Mouse (Mus musculus): ENCODE data around the gene Tbx19.

Tbx19 gene

GRCm38 (mm10) chr1:165160723-165161405 is at the start of gene Tbx19:
Tbx19 (minus strand) TSS chr1:165160773.
- DNase-seq: no peak

- DNase-seq: no peak
Observed at GRCm38 (mm10) chr1:165205591-165205990, 45.0 kb upstream of the Tbx19 start.

- no peak for DNase-seq
Observed at GRCm38 (mm10) chr1:165203488-165204035, 43.0 kb upstream of the Tbx19 start.

DNA sequence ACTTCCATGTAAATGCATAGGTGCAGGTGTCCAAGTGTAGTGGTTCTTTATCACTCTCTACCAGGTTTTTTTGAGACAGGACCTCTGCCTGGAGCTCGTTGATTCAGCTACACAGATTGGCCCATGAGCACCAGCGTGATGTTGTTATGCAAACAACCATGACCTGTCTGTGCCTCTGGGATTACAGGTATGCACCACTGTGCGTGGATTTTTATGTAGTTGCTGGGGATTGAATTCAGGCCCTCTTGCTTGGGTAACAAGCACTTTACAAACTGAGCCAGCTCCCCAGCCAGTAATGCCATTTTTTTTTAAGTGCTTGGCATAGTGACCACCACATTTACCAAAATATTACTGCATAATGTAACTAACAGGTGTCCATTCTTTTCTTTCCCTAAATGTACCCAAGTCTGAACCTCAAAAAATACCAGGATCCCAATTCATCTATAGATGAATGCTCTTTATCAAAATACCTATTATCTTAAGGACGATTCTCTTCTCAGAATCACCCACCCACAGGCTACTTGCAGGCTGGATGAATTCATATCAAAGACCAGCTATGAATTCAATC is 41.0 kb upstream of the Tbx19 start:
- DNase-seq: no peak

- DNase-seq: no peak
Observed at GRCm38 (mm10) chr1:165200748-165201147, 40.2 kb upstream of the Tbx19 start.

GRCm38 (mm10) chr1:165199639-165200038 is 39.1 kb upstream of the Tbx19 start:
- no peak for DNase-seq

DNA sequence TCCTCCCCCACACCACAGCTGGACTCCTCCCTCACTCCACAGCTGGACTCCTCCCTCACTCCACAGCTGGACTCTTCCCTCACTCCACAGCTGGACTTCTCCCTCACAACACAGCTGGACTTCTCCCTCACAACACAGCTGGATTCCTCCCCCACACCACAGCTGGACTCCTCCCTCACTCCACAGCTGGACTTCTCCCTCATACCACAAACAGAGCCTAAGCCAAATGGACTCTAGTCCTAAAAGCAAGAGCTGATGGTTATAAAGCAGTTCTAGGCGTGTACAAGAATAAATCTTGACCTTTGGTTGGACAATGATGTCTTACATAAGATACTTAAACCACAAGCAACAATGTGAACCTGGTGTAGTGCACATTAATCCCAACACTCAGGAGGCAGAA is 38.4 kb upstream of the Tbx19 start:
- DNase-seq: no peak

GRCm38 (mm10) chr1:165197875-165198274 is 37.3 kb upstream of the Tbx19 start:
- no peak for DNase-seq

DNA sequence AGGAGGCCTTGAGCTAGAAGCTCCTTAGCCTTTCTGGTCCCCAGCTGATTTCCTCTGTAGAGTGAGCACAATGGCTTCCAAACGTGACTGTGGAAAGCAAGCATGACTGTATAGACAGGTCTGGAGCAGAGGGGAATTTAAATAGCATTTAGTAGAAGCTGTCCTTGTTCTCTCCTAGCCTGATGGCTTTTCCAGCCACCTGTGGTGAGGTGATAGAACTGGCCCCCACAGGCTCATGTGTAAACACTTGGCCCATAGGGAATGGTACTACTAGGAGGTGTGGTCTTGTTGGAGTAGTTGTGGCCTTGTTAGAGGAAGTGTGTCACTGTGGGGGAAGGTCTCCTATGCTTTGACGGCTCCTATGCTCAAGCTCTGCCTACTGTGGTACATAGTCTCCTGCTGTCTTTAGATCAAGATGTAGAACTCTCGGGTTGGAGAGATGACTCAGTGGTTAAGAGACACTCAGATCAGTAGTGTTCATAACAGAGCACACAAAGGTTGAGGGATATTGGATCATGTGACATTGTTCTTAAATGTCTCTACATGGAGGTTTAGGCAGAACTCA is 34.9 kb upstream of the Tbx19 start:
- no peak for DNase-seq

DNA sequence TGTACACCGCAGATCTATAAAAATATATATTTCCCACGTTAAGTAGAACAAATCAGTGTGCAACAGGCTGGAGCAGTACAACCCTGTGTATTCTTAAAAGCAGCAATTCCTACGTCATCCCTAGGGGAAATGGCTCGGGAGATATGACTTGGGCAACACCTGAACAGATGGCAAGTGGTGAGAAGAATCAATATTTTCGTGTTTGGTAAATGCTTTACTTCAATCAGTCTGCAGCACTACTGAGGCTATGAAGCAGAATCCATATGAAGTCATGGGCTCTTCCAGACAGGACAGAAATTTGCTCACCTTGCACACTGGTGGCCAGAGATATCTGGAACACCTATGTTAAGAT is 34.1 kb upstream of the Tbx19 start:
- DNase-seq: no peak

DNA sequence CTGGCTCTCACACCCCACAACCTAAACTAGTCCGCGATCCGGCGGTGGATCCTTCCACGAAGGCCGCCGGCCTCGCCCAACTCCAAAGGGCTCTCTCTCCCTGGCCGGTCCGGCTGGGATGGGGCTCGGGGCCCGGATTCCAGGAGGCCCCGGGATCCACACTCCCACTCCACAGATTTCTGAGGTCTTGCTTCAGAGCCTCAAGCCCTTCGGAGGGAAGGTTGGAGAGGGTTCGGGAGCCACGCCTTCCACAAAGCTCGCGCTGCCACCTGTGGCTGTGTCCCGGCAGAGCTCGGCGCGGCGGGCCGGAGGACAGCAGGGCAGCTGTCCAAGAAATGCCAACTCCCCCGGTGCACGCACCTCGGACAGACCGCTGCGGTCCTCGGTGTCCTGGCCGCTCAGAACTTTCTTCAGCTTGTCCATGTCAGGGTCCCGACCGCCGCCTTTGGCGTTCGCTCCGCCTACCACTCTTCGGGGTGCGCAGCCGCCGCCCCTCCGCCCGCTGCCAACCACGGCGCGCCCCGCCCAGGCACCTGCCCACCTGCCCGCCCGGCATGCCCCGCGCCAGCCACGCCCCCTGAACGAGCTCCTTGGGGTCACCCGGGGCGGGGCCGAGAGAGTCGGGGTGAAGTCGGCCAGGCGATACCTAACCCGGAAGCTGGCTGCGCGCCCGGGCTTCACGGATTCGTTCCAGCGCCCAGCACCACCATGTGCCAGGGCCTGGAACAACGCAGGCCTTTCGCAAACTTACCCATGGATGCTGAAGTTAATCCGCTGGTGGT is 33.5 kb upstream of the Tbx19 start, which contains the start of gene Sft2d2:
Sft2d2 (minus strand) TSS at position 559 of the 782 bp plus-strand sequence.
- DNase-seq: peak; percentile 94 to 96

DNA sequence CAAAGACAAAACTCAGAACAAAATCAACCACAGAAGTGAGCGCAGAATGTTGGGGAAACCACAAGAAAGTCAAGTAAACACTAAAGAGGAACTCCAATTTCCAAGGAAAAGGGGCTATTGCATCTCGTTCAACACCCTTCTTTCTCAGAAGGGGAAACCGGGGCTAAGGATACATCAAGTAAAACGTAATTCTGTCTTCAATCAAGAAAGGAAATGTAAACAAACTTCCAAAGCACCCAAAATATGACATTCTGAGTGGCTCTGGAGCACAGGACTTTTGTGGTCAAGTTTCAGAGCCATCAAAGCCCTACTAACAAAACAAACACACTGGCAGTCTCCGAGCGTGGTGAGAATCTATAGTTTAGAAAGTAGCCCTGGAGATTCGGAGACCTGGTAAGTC is 32.9 kb upstream of the Tbx19 start:
- no peak for DNase-seq

- no peak for DNase-seq
Observed at GRCm38 (mm10) chr1:165192714-165193264, 32.2 kb upstream of the Tbx19 start.

- DNase-seq: no peak
Observed at GRCm38 (mm10) chr1:165192102-165192501, 31.5 kb upstream of the Tbx19 start.

GRCm38 (mm10) chr1:165191611-165192010 is 31.0 kb upstream of the Tbx19 start:
- no peak for DNase-seq

DNA sequence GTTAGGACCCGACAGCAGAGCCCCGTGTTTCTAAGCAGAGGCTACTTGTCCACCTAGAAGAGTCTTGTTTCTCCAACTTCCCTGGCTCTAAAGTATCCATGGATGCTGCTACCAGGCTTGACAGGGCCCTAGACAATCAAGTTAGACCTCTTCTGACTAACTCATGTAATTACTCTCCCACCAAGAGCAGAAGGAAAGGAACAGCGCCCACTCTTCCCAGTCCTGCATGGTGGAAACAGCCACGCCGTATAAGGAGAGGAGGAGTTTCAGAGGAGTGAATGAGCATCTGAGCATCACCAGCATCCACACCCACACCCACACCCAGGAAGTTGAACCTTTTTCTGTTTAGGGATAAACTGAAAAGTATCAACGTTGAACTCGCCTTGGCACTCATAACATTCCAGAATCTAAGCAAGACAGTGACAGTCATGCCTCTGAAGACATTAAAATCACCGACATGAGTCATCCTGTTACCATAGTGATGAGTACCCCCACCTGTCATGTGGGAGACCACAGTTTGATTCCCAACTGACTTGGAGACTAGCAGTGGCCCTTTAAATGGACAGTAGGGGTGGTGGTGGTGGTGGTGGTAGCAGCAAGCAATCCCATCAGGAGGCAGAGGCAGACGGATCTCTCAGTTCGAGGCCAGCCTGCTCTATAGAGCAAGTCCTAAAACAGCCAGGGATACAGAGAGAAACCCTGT is 30.1 kb upstream of the Tbx19 start:
- no peak for DNase-seq

DNA sequence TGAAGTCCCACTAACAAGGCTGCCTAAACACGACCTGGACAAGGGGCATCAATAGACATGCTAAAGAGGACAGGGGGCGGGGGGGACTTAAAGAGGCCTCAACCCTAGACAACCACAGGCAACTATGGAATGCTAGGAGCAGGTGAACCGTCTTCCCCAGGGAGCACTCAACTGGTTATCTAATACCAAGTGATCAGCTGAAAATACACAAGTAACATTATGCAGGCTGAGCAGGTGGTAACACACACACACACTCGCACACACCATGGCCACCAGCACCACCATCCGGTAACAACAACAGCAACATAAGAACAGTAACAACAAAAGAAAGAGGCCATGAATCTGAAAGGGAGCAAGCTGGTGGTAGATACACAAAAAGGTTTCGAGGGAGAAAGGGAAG is 29.5 kb upstream of the Tbx19 start:
- no peak for DNase-seq

- DNase-seq: no peak
Observed at GRCm38 (mm10) chr1:165188806-165189580, 28.4 kb upstream of the Tbx19 start.

GRCm38 (mm10) chr1:165187357-165187756 is 26.8 kb upstream of the Tbx19 start:
- DNase-seq: no peak

DNA sequence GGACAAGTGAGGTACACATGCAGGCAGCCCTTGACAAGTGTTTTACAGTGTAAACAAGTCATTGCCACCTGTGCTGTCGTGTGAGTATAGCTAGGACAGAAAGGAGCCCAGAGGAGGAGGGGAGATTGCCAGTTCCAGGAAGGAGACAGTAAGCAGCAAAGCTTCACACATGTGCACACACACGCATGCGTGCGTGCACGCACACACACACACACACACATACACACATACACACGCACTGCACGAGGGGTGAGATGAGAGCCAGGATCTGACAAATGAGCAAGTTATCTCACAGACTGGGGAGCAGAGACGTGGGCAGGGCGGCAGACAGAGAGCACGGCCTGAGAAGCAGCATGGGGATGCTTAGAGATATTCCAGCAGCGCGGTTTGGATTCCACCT is 25.9 kb upstream of the Tbx19 start:
- no peak for DNase-seq

DNA sequence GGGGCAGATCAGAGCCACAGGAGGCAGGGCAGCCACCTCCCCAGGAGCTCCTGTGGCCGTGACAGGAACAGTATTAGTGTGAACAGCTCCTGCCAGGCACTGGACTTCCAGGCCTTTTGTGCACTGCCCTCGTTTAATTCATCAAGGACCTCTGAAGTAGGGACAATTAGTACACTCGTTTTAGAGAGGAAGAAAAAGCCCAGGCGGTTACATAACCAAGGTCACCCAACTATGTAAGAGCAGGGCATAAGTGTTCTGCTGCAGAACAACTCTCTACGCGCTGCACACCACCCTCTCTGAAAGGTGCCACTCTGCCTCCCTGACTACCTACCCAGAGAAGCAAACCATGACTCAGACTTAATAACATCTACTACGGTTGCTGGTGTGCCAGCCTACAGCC is 24.5 kb upstream of the Tbx19 start:
- peak; percentile 29 to 55 for DNase-seq

DNA sequence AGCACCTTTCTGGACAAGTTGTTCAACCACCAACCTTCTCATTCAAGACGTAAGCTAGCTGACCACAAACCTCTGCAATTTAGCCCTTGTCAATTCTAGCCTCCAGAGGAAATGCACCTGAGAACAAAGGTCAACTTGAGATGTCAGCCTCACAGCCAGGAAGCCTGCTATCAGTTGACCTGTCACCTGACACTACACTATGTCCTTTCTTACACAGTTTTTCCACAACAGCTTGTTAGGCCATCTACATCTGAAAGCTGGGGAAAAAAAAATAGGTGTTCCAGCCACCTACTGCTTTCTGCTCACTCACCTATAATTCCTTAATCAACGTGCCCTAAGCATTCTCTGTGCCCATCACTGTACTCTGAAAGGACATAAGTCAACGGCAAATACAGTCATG is 23.6 kb upstream of the Tbx19 start:
- DNase-seq: no peak

Measured in lung, postnatal 4 days (tissue).